Mouse (Mus musculus) G1E (cell line): ENCODE measurements around the gene Rgl3.

Experiments used
- CTCF ChIP-seq: IDR thresholded peaks from 2 replicates; pipeline ENCODE4 v1.5.1; 2012; ENCODE audit warnings: low read depth, low read length, inconsistent platforms, mixed read lengths
- GATA1 ChIP-seq: IDR thresholded peaks from 2 replicates; pipeline ENCODE4 v1.6.1; 2012; ENCODE audit warnings: borderline replicate concordance, low read length, inconsistent platforms, mixed read lengths
- GATA2 ChIP-seq: IDR thresholded peaks from 2 replicates; pipeline ENCODE4 v1.6.1; 2012; ENCODE audit warnings: low read depth, low read length, inconsistent platforms, borderline replicate concordance
- POLR2AphosphoS5 ChIP-seq: IDR thresholded peaks from 2 replicates; pipeline ENCODE4 v1.6.1; 2012; ENCODE audit warnings: low read depth, low read length, inconsistent platforms; ENCODE audit not compliant: insufficient replicate concordance
- TAL1 ChIP-seq: conservative IDR thresholded peaks from 2 replicates; pipeline ENCODE4 v1.6.1; 2012; ENCODE audit warnings: low read depth, low read length, inconsistent platforms, mixed read lengths

DNA sequence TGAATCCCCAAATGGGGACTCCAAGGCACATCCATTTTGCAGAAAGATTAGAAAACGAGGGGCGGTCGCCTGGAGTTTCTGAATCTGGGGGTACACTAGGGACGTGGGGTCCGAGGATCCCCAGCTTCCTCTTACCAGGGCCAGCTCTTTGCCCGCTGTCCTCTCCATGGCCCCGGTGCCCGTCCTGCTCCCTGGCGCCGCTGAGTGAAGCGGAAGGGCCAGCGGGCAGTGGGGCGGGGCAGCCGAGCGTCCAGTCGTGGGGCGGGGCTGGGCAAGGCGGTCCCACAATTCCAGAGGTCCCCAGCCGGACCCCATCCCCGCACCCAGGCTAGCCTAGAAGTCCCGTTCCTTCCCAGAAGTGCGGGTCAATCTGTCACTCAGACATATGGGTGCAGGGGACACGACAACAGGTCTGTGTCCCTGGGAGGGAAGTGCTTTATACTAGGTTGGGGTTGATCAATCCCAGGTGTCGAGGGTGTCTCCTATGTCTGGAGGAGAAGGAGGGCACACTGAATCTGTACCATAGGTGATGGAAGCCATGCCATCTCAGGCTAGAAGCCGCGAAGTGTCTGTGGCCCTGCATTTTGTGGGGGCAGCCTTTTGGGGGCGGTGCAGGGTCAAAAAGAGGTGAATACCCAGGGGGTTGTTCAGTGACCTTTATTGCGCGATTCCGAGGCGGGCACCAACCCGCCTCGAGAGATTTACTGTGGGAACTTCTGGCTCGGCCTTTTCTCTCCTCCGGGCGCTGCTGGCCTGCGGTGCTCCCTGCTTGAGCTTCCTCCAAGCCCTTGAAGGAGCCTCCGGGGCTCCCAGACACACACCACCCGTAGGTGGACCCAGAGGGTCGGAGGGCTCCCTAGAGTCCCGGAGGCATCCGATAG, at the start of gene Rgl3:
- TF ChIP-seq CTCF = no peak
- TF ChIP-seq GATA1 = no peak
- no peak for TF ChIP-seq TAL1
- TF ChIP-seq GATA2 = no peak
- no peak for TF ChIP-seq POLR2AphosphoS5
